Mouse (Mus musculus): ENCODE results near the gene Cdkal1. TPM values are rescaled to one million over a fixed set of nuclear protein-coding genes. Genes with fewer than 3 reads are reported as not detected.

Gene Cdkal1
- total and polyA plus RNA-seq, 3 experiments = 8.7 to 13.7 (median 9.5) TPM

GRCm38 (mm10) chr13:29281556-29281955 lies 573.9 kb downstream of the Cdkal1 start:
- no peak overlapping the region for H3K27ac ChIP-seq (ENCODE audit: insufficient read depth, low read depth)
- in situ Hi-C loops (cut with MboI; ENCODE audit: low pct_ligation_motif_present, low pct_unique_long_range_greater_than_20kb, low sequenced_read_pairs) (no loop called here), dilution Hi-C loops (cut with MboI; ENCODE audit: extremely low pct_ligation_motif_present, extremely low pct_unique_long_range_greater_than_20kb, low sequenced_read_pairs) (no loop called here)
- no peak overlapping the region for H3K9ac ChIP-seq (ENCODE audit: insufficient read depth, low read depth)
- no peak for DNase-seq (ENCODE audit: extremely low read depth)
- H3K27me3 ChIP-seq (replicated peaks) = no peaks in the 10 kb centered on the region
- TF ChIP-seq MEF2A (IDR thresholded peaks at IDR 0.05; ENCODE audit: borderline replicate concordance, low read depth, low read length) (no peak), RCOR1 (conservative IDR thresholded peaks at IDR 0.05; ENCODE audit: low read depth, low read length) (no peak), NRF1 (IDR thresholded peaks at IDR 0.05; ENCODE audit: low read depth, low read length) (no peak), MXI1 (IDR thresholded peaks at IDR 0.05; ENCODE audit: low read depth, low read length) (no peak), SIN3A (IDR thresholded peaks at IDR 0.05; ENCODE audit: low read length) (no peak), PAX5 (IDR thresholded peaks at IDR 0.05; ENCODE audit: low read length) (no peak), GABPA (IDR thresholded peaks at IDR 0.05; ENCODE audit: insufficient replicate concordance, low read depth, low read length) (no peak), TCF12 (IDR thresholded peaks at IDR 0.05; ENCODE audit: low read depth, low read length) (no peak), CHD1 (IDR thresholded peaks at IDR 0.05; ENCODE audit: low read depth, low read length) (no peak), MAX (IDR thresholded peaks at IDR 0.05; ENCODE audit: low read length) (no peak), ZNF384 (IDR thresholded peaks at IDR 0.05; ENCODE audit: low read depth, low read length) (no peak), IRF4 (IDR thresholded peaks at IDR 0.05; ENCODE audit: low read depth, low read length) (no peak), USF1 (IDR thresholded peaks at IDR 0.05; ENCODE audit: low read depth, low read length) (no peak), NELFE (IDR thresholded peaks at IDR 0.05; ENCODE audit: low read depth, low read length) (no peak), ETS1 (conservative IDR thresholded peaks at IDR 0.05; ENCODE audit: low read depth, low read length) (no peak), TBP (conservative IDR thresholded peaks at IDR 0.05; ENCODE audit: low read depth, low read length) (no peak), JUND (conservative IDR thresholded peaks at IDR 0.05; ENCODE audit: low read depth, low read length) (no peak), ZKSCAN1 (IDR thresholded peaks at IDR 0.05; ENCODE audit: borderline replicate concordance, low read depth, low read length) (no peak), RAD21 (IDR thresholded peaks at IDR 0.05; ENCODE audit: low read depth, low read length) (no peak)
- no peaks in the 10 kb centered on the region for H3K4me1 ChIP-seq (ENCODE audit: control insufficient read depth in 1 of 2, insufficient read depth in 2 of 2)
- H3K9me3 ChIP-seq (replicated peaks; ENCODE audit: low read length) = no peaks in the 10 kb centered on the region
- H3K79me2 ChIP-seq (replicated peaks; ENCODE audit: control insufficient read depth, extremely low read depth, insufficient read depth, poor library complexity, severe bottlenecking) = no peaks in the 10 kb centered on the region
- no peaks in the 10 kb centered on the region for H3K36me3 ChIP-seq (replicated peaks in 1 of 2; ENCODE audit: control insufficient read depth in 1 of 2, insufficient read depth in 1 of 2, low read length in 1 of 2)
- H3K4me2 ChIP-seq (ENCODE audit: insufficient read depth, low read depth, poor library complexity, severe bottlenecking) = no peak overlapping the region
- no peak overlapping the region for H3K4me3 ChIP-seq (replicated peaks in 1 of 3; ENCODE audit: low read depth in 2 of 3, low read length in 2 of 3, poor library complexity in 1 of 3)

DNA sequence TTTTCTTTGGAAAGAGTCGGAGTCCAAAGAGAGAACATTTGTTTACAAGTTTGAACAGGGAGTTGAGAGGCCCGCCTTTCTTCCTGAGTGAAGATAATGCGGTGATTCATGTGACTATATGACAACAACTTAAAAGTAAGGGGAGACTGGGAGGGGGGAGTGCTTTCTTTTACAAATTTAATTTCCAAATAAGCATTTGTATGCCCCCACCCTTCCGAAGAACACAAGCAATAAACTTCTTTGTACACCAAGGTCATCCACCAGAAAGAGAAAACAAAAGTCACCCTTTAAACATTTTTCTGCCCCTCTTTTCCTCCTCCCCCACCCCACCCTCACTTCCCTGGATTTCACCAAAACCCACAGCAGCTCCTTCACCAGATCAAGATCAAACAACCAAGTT lies 577.3 kb downstream of the Cdkal1 start:
- dilution Hi-C loops (cut with MboI; ENCODE audit: extremely low pct_ligation_motif_present, extremely low pct_unique_long_range_greater_than_20kb, low sequenced_read_pairs) = no loop called here
- Histone ChIP-seq H3K27ac (ENCODE audit: insufficient read depth, low read depth) (no peak overlapping the region), H3K4me1 (ENCODE audit: control insufficient read depth in 1 of 2, insufficient read depth in 2 of 2) (no peaks in the 10 kb centered on the region), H3K36me3 (replicated peaks in 1 of 2; ENCODE audit: control insufficient read depth in 1 of 2, insufficient read depth in 1 of 2, low read length in 1 of 2) (no peaks in the 10 kb centered on the region), H3K9me3 (replicated peaks; ENCODE audit: low read length) (no peaks in the 10 kb centered on the region), H3K79me2 (replicated peaks; ENCODE audit: control insufficient read depth, extremely low read depth, insufficient read depth, poor library complexity, severe bottlenecking) (no peaks in the 10 kb centered on the region), H3K4me3 (replicated peaks in 1 of 3; ENCODE audit: low read depth in 2 of 3, low read length in 2 of 3, poor library complexity in 1 of 3) (no peak overlapping the region), H3K9ac (ENCODE audit: insufficient read depth, low read depth) (no peak overlapping the region), H3K4me2 (ENCODE audit: insufficient read depth, low read depth, poor library complexity, severe bottlenecking) (no peak overlapping the region), H3K27me3 (replicated peaks) (no peaks in the 10 kb centered on the region)
- TF ChIP-seq KAT2A (IDR thresholded peaks at IDR 0.05; ENCODE audit: insufficient replicate concordance, low read length) (no peak), ETS1 (conservative IDR thresholded peaks at IDR 0.05; ENCODE audit: low read depth, low read length) (no peak), NRF1 (IDR thresholded peaks at IDR 0.05; ENCODE audit: low read depth, low read length) (no peak), RAD21 (IDR thresholded peaks at IDR 0.05; ENCODE audit: low read depth, low read length) (no peak), SIN3A (IDR thresholded peaks at IDR 0.05; ENCODE audit: low read length) (no peak), POLR2A (IDR thresholded peaks at IDR 0.05; ENCODE audit: low read depth, low read length) (no peak), CHD2 (IDR thresholded peaks at IDR 0.05; ENCODE audit: low read length) (no peak), E2F4 (IDR thresholded peaks at IDR 0.05; ENCODE audit: insufficient replicate concordance, low read depth, low read length) (no peak), MYC (IDR thresholded peaks at IDR 0.05; ENCODE audit: low read depth, low read length) (no peak), EP300 (IDR thresholded peaks at IDR 0.05; ENCODE audit: low read length) (no peak), USF1 (IDR thresholded peaks at IDR 0.05; ENCODE audit: low read depth, low read length) (no peak), MXI1 (IDR thresholded peaks at IDR 0.05; ENCODE audit: low read depth, low read length) (no peak), HCFC1 (IDR thresholded peaks at IDR 0.05; ENCODE audit: low read depth, low read length) (no peak), GABPA (IDR thresholded peaks at IDR 0.05; ENCODE audit: insufficient replicate concordance, low read depth, low read length) (no peak), BHLHE40 (IDR thresholded peaks at IDR 0.05; ENCODE audit: low read depth, low read length) (no peak), ELF1 (IDR thresholded peaks at IDR 0.05; ENCODE audit: low read depth, low read length) (no peak), CTCF (conservative IDR thresholded peaks at IDR 0.05 in 1 of 2, IDR thresholded peaks at IDR 0.05 in 1 of 2; ENCODE audit: low read depth in 2 of 2, low read length in 2 of 2) (no peak)
- in situ Hi-C loops (cut with MboI; ENCODE audit: low pct_ligation_motif_present, low pct_unique_long_range_greater_than_20kb, low sequenced_read_pairs) = no loop called here
- DNase-seq (ENCODE audit: extremely low read depth) = no peak
